Mouse (Mus musculus) liver, embryonic 15.5 days (tissue): ENCODE measurements at regions not wholly inside any gene's neighbourhood (a gene's known extent, or its start where the extent isn't known, plus 50 kb on each side); places are given as distances from the start of the nearest gene placed in this dataset.

ENCODE experiments used
- ATAC-seq: fragments of 200-750 bp; cut with Nextera tagmentation; 2 replicates; pipeline ENCODE4 v1.8.0; 2017; ENCODE audit warnings: moderate number of reproducible peaks, mild to moderate bottlenecking, moderate library complexity; ENCODE audit not compliant: insufficient read depth
- H3K27ac ChIP-seq: fragments of 300-500 bp; sonication (generic); replicated peaks from 2 replicates; pipeline ENCODE4 v1.5.1; 2015; ENCODE audit warnings: mild to moderate bottlenecking, inconsistent platforms
- H3K27me3 ChIP-seq: fragments of 300-500 bp; sonication (generic); 2 replicates; pipeline ENCODE4 v1.6.1; 2015; ENCODE audit warnings: mild to moderate bottlenecking, inconsistent platforms
- H3K36me3 ChIP-seq: fragments of 300-500 bp; sonication (generic); replicated peaks from 2 replicates; pipeline ENCODE4 v1.6.1; 2015; ENCODE audit warnings: moderate library complexity, mild to moderate bottlenecking, inconsistent platforms
- H3K4me1 ChIP-seq: fragments of 300-500 bp; sonication (generic); replicated peaks from 2 replicates; pipeline ENCODE4 v1.6.1; 2015; ENCODE audit warnings: inconsistent platforms
- H3K4me2 ChIP-seq: fragments of 300-500 bp; sonication (generic); 2 replicates; pipeline ENCODE4 v1.6.1; 2015; ENCODE audit warnings: moderate library complexity, mild to moderate bottlenecking, inconsistent platforms
- H3K4me3 ChIP-seq: fragments of 300-500 bp; sonication (generic); replicated peaks from 2 replicates; pipeline ENCODE4 v1.5.1; 2015; ENCODE audit warnings: mild to moderate bottlenecking, inconsistent platforms
- H3K9ac ChIP-seq: fragments of 300-500 bp; sonication (generic); 2 replicates; pipeline ENCODE4 v1.6.1; 2015; ENCODE audit warnings: moderate library complexity, mild to moderate bottlenecking, inconsistent platforms
- H3K9me3 ChIP-seq: fragments of 300-500 bp; sonication (generic); replicated peaks from 2 replicates; pipeline ENCODE4 v1.6.1; 2016; ENCODE audit warnings: inconsistent platforms
- WGBS: fragments of 180-500 bp; shearing (Covaris S2); methylation state at CpG from one replicate; pipeline ENCODE4 v1.1.7; 2015; ENCODE audit warnings: mixed read lengths; ENCODE audit not compliant: insufficient replicate concordance; 5-methylcytosine and 5-hydroxymethylcytosine counted together

GRCm38 (mm10) chrX:112984668-112985067, 200.6 kb downstream of the Chm start:
- Histone ChIP-seq H3K4me2 (no peak overlapping the region), H3K36me3 (no peaks in the 10 kb centered on the region), H3K27me3 (no peaks in the 10 kb centered on the region), H3K4me3 (no peak overlapping the region), H3K9ac (no peak overlapping the region), H3K27ac (no peak overlapping the region), H3K9me3 (no peaks in the 10 kb centered on the region), H3K4me1 (no peaks in the 10 kb centered on the region)
- ATAC-seq = peak; percentile 49
- 57% methylated on average over 3 of the region's 3 CpGs for WGBS

GRCm38 (mm10) chrX:112984073-112984472, 201.2 kb downstream of the Chm start:
- WGBS = 70% methylated on average over 3 of the region's 3 CpGs

GRCm38 (mm10) chrX:112978583-112978982, 206.7 kb downstream of the Chm start:
- Histone ChIP-seq H3K4me3 (no peak overlapping the region), H3K9me3 (no peaks in the 10 kb centered on the region), H3K4me2 (no peak overlapping the region), H3K4me1 (no peaks in the 10 kb centered on the region), H3K9ac (no peak overlapping the region), H3K27ac (no peak overlapping the region), H3K36me3 (no peaks in the 10 kb centered on the region), H3K27me3 (no peaks in the 10 kb centered on the region)
- no peak for ATAC-seq
- 44% methylated on average over 3 of the region's 3 CpGs for WGBS

More at GRCm38 (mm10) chrX:112984073-112984472, 201.2 kb downstream of the Chm start:
- Histone ChIP-seq H3K4me2 (no peak overlapping the region), H3K4me1 (no peaks in the 10 kb centered on the region), H3K27ac (no peak overlapping the region), H3K36me3 (no peaks in the 10 kb centered on the region), H3K9me3 (no peaks in the 10 kb centered on the region), H3K4me3 (no peak overlapping the region), H3K27me3 (no peaks in the 10 kb centered on the region), H3K9ac (no peak overlapping the region)
- ATAC-seq = peak; percentile 68

- no peaks in the 10 kb centered on the region for H3K9me3 ChIP-seq
- H3K4me3 ChIP-seq = no peak overlapping the region
- no peak overlapping the region for H3K27ac ChIP-seq
- no peaks in the 10 kb centered on the region for H3K4me1 ChIP-seq
- H3K27me3 ChIP-seq = no peaks in the 10 kb centered on the region
- H3K9ac ChIP-seq = no peak overlapping the region
- no peaks in the 10 kb centered on the region for H3K36me3 ChIP-seq
- ATAC-seq = no peak
- no peak overlapping the region for H3K4me2 ChIP-seq
- whole genome bisulfite sequencing = 28% methylated on average over 3 of the region's 3 CpGs
These were observed 221.2 kb downstream of the Chm start for GRCm38 (mm10) chrX:112964093-112964492.

GRCm38 (mm10) chrX:112949792-112950191, 235.5 kb downstream of the Chm start:
- Histone ChIP-seq H3K36me3 (no peaks in the 10 kb centered on the region), H3K4me3 (no peak overlapping the region), H3K9me3 (no peaks in the 10 kb centered on the region), H3K4me1 (no peaks in the 10 kb centered on the region), H3K27ac (no peak overlapping the region), H3K9ac (no peak overlapping the region), H3K4me2 (no peak overlapping the region), H3K27me3 (no peaks in the 10 kb centered on the region)
- no peak for ATAC-seq
- 23% methylated on average over 1 of the region's 1 CpGs for WGBS

- Histone ChIP-seq H3K27me3 (no peaks in the 10 kb centered on the region), H3K36me3 (no peaks in the 10 kb centered on the region), H3K9ac (no peak overlapping the region), H3K4me1 (no peaks in the 10 kb centered on the region), H3K27ac (no peak overlapping the region), H3K4me2 (no peak overlapping the region), H3K4me3 (no peak overlapping the region), H3K9me3 (no peaks in the 10 kb centered on the region)
- 75% methylated on average over 4 of the region's 4 CpGs for WGBS
- ATAC-seq = no peak
These were observed 237.8 kb downstream of the Chm start for GRCm38 (mm10) chrX:112947521-112947920.

- no peak overlapping the region for H3K27ac ChIP-seq
- no peaks in the 10 kb centered on the region for H3K27me3 ChIP-seq
- no peak overlapping the region for H3K9ac ChIP-seq
- H3K9me3 ChIP-seq = no peaks in the 10 kb centered on the region
- ATAC-seq = no peak
- H3K4me3 ChIP-seq = no peak overlapping the region
- 61% methylated on average over 1 of the region's 1 CpGs for WGBS
- no peaks in the 10 kb centered on the region for H3K4me1 ChIP-seq
- H3K4me2 ChIP-seq = no peak overlapping the region
- H3K36me3 ChIP-seq = no peaks in the 10 kb centered on the region
These were observed 227.2 kb upstream of the Pof1b start for GRCm38 (mm10) chrX:112925542-112926182.

- no peaks in the 10 kb centered on the region for H3K4me1 ChIP-seq
- H3K27ac ChIP-seq = no peak overlapping the region
- no peaks in the 10 kb centered on the region for H3K36me3 ChIP-seq
- 29% methylated on average over 11 of the region's 11 CpGs for WGBS
- no peak overlapping the region for H3K9ac ChIP-seq
- no peak for ATAC-seq
- H3K27me3 ChIP-seq = no peaks in the 10 kb centered on the region
- no peak overlapping the region for H3K4me2 ChIP-seq
- H3K4me3 ChIP-seq = no peak overlapping the region
- H3K9me3 ChIP-seq = no peaks in the 10 kb centered on the region
These were observed 205.4 kb upstream of the Pof1b start for GRCm38 (mm10) chrX:112903631-112904410.

- 47% methylated on average over 2 of the region's 2 CpGs for WGBS
- no peak overlapping the region for H3K9ac ChIP-seq
- H3K4me1 ChIP-seq = no peaks in the 10 kb centered on the region
- no peaks in the 10 kb centered on the region for H3K27me3 ChIP-seq
- no peak for ATAC-seq
- H3K9me3 ChIP-seq = no peaks in the 10 kb centered on the region
- no peak overlapping the region for H3K27ac ChIP-seq
- no peak overlapping the region for H3K4me2 ChIP-seq
- H3K36me3 ChIP-seq = no peaks in the 10 kb centered on the region
- H3K4me3 ChIP-seq = no peak overlapping the region
These were observed 188.1 kb upstream of the Pof1b start for GRCm38 (mm10) chrX:112886539-112886938.
